Comparison of ENCODE assay signal across 8 mouse cellular contexts in the genomic region with DNA sequence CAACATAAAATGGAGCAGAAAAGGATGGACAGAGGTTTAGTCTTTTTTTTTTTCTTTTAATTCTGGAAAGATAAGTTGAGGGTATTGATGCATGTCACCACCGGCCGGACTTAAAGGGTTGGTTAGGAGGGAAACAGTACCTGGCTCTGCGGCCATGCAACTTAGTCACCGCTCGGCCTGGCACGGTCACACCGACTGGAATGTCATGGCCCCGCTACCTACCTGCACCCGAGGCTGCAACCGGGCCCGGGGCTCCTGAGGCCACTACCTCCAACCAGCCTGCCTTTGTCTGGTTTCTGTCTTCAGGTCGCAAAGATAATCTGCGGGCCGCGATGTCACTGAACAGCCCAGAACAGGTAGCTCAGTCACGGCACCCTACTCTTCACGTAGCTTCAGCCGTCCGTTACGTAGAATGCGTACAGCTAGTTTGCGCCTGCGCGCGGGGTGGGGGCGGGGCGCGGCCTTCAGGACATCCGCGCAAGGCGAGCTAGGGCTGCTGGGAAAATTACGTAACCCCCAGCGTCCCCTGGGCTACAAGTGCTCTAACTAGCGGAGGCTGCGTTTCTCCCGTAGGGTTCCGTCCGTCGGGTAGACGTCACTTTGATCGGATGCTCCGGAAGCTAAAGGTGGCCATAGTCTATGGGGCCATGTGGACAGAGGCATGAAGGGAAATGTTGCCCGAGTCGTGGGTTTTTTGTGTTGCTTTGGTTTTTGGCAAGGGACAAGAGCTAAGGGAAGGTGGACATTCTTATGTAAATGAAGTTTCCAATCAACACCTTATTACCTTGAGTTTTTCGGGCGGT. TPM values are rescaled to one million over a fixed set of nuclear protein-coding genes. Genes with fewer than 3 reads are reported as not detected.
DNase-seq lines count a peak whose midpoint lies in the region; ATAC-seq and TF ChIP-seq lines count a peak whose summit lies in the region.

TSS of gene Ccdc47 (minus strand) at position 418 of the 803 bp plus-strand sequence.

- peak; percentile 97 for ATAC-seq in forebrain, embryonic 14.5 days
- ATAC-seq in neural tube, embryonic 15.5 days (ENCODE audit: low FRiP score), result peak; percentile 99

- peak within 1 kb of the TSS; percentile 83 for H3K4me2 ChIP-seq in forebrain, embryonic 14.5 days (ENCODE audit: low read length)
- H3K4me2 ChIP-seq in neural tube, embryonic 15.5 days, result peak within 1 kb of the TSS; percentile 78

- peak within 1 kb of the TSS; percentile 96 for H3K9ac ChIP-seq in ES-E14 (ENCODE audit: insufficient read depth, low read depth, low read length, poor library complexity, severe bottlenecking)
- H3K9ac ChIP-seq in forebrain, embryonic 14.5 days (ENCODE audit: low read length), result peak within 1 kb of the TSS; percentile 96
- peak within 1 kb of the TSS; percentile 100 for H3K9ac ChIP-seq in neural tube, embryonic 15.5 days (replicated peaks)

- H3K9me3 ChIP-seq in ES-E14 (ENCODE audit: control insufficient read depth, insufficient read depth, low read depth, low read length), result no peaks in the 10 kb centered on the region
- no peaks in the 10 kb centered on the region for H3K9me3 ChIP-seq in forebrain, embryonic 14.5 days (replicated peaks; ENCODE audit: control insufficient read depth, low read length)
- H3K9me3 ChIP-seq in neural tube, embryonic 15.5 days (replicated peaks), result no peaks in the 10 kb centered on the region

- peaks cover 2 to 5% of the 10 kb centered on the region in 2 experiments; a peak in 3 of 4 replicates for H3K4me1 ChIP-seq in ES-E14 (ENCODE audit: control insufficient read depth in 2 of 2, insufficient read depth in 2 of 2, low read length in 2 of 2, poor library complexity in 1 of 2)
- H3K4me1 ChIP-seq in forebrain, embryonic 14.5 days (ENCODE audit: control insufficient read depth, insufficient read depth, low read length), result peaks cover 24% of the 10 kb centered on the region
- H3K4me1 ChIP-seq in neural tube, embryonic 15.5 days, result peaks cover 55% of the 10 kb centered on the region
- peaks cover 9% of the 10 kb centered on the region; the same call in 1 of the 2 replicates for H3K4me1 ChIP-seq in thymus, adult 2 months (replicated peaks; ENCODE audit: control insufficient read depth, insufficient read depth, low read length)

- H3K27me3 ChIP-seq in forebrain, embryonic 14.5 days (replicated peaks; ENCODE audit: control insufficient read depth, insufficient read depth, low read length), result no peaks in the 10 kb centered on the region
- H3K27me3 ChIP-seq in neural tube, embryonic 15.5 days (replicated peaks), result no peaks in the 10 kb centered on the region
- no peaks in the 10 kb centered on the region for H3K27me3 ChIP-seq in thymus, adult 2 months (ENCODE audit: control insufficient read depth, insufficient read depth, low read length)

- TF ChIP-seq POLR2A in thymus, adult 2 months (IDR thresholded peaks at IDR 0.05; ENCODE audit: control insufficient read depth, extremely low read depth, insufficient read depth, low read length, poor library complexity), result peak; percentile 82

- intact Hi-C loops in heart, postnatal 14 days (cut with DNase I), result loop anchor here (2.0 to 5.0 kb wide), 2 partner anchors 17 to 56 kb away; partner anchors contain the start of gene Smarcd2

- peak within 1 kb of the TSS; percentile 75 to 89 for H3K4me3 ChIP-seq in ES-E14 (ENCODE audit: insufficient read depth in 1 of 2, low read depth in 1 of 2, low read length in 2 of 2, poor library complexity in 1 of 2, severe bottlenecking in 1 of 2)
- peak within 1 kb of the TSS; percentile 99 for H3K4me3 ChIP-seq in forebrain, embryonic 14.5 days (ENCODE audit: low read depth, low read length)
- H3K4me3 ChIP-seq in neural tube, embryonic 15.5 days (replicated peaks), result peak within 1 kb of the TSS; percentile 99
- peak within 1 kb of the TSS; percentile 88 for H3K4me3 ChIP-seq in thymus, adult 2 months (ENCODE audit: control insufficient read depth, insufficient read depth, low read length)

- TF ChIP-seq CTCF in thymus, adult 2 months (IDR thresholded peaks at IDR 0.05; ENCODE audit: borderline replicate concordance, control insufficient read depth, extremely low read depth, insufficient read depth, low read length, poor library complexity), result 0 out of 2 replicates have a peak, but pooled peaks have one; percentile 35

- peak within 1 kb of the TSS; percentile 90 for H3K27ac ChIP-seq in ES-E14 (ENCODE audit: insufficient read depth, low read depth, low read length, poor library complexity, severe bottlenecking)
- peak within 1 kb of the TSS; percentile 95 for H3K27ac ChIP-seq in forebrain, embryonic 14.5 days (ENCODE audit: low read depth, low read length)
- peak within 1 kb of the TSS; percentile 99 for H3K27ac ChIP-seq in neural tube, embryonic 15.5 days (replicated peaks)
- H3K27ac ChIP-seq in thymus, adult 2 months (ENCODE audit: control insufficient read depth, insufficient read depth, low read length), result peak within 1 kb of the TSS; percentile 88

- WGBS in forebrain, embryonic 14.5 days, result under 1% methylated on average over 46 of the region's 46 CpGs
- under 1% methylated on average over 46 of the region's 46 CpGs for WGBS in neural tube, embryonic 15.5 days
- WGBS in thymus, adult 2 months, result under 1% methylated on average over 46 of the region's 46 CpGs

- DNase-seq in ES-E14 (ENCODE audit: low read depth, low spot score), result peak; percentile 95
- DNase-seq in cerebellum, adult 11 months, result peak; percentile 96
- DNase-seq in forebrain, embryonic 14.5 days (ENCODE audit: low spot score), result peak; percentile 100
- DNase-seq in heart, postnatal 14 days, result peak; percentile 91 to 92
- peak; percentile 97 for DNase-seq in layer of hippocampus, adult 11-12 months (ENCODE audit: low spot score)
- peak; percentile 98 for DNase-seq in lung, adult 18-20 months
- DNase-seq in thymus, adult 2 months, result peak; percentile 90

- in situ Hi-C loops in ES-E14 (cut with MboI; ENCODE audit: low sequenced_read_pairs in 2 of 2, unreplicated experiment in 2 of 2), result no loop called here

- peaks cover 8% of the 10 kb centered on the region for H3K36me3 ChIP-seq in ES-E14 (ENCODE audit: control insufficient read depth, insufficient read depth, low read length, poor library complexity, severe bottlenecking)
- H3K36me3 ChIP-seq in forebrain, embryonic 14.5 days (ENCODE audit: control insufficient read depth, insufficient read depth, low read length), result peaks cover 22% of the 10 kb centered on the region
- H3K36me3 ChIP-seq in neural tube, embryonic 15.5 days, result peaks cover 21% of the 10 kb centered on the region
- peaks cover 8% of the 10 kb centered on the region for H3K36me3 ChIP-seq in thymus, adult 2 months (ENCODE audit: control insufficient read depth, insufficient read depth, low read length)

TF ChIP-seq in ES-E14, 5 proteins besides CTCF, POLR2A, EP300 and RAD21:
- TF ChIP-seq ZC3H11A (IDR thresholded peaks at IDR 0.05; ENCODE audit: borderline replicate concordance, low read depth, low read length), result no peak
- no peak for TF ChIP-seq ZNF384 (IDR thresholded peaks at IDR 0.05; ENCODE audit: low read depth, low read length)
- TF ChIP-seq HCFC1 (IDR thresholded peaks at IDR 0.05; ENCODE audit: borderline replicate concordance, insufficient read depth, low read length), result no peak; the same call in none of the 2 replicates
- TF ChIP-seq MAFK (IDR thresholded peaks at IDR 0.05; ENCODE audit: insufficient read depth, low read depth, low read length), result no peak
- TF ChIP-seq CHD2 (IDR thresholded peaks at IDR 0.05; ENCODE audit: low read depth, low read length), result no peak

RNA-seq across cellular contexts. Expression of gene Ccdc47, which starts in this region (rescaled TPM):
- 82.3 and 91.2 TPM in 2 replicates for total RNA-seq in ES-E14 (2012; rRNA removed)
- polyA plus RNA-seq in forebrain, embryonic 14.5 days (2014; fragmentation: Nextera tagmentation; extraction: Ambion mirVana), result 71.0 and 80.1 TPM in 2 replicates
- 10 to 100 TPM; 74.4 to 76.0 TPM for total RNA-seq in heart, postnatal 14 days (2021)
- polyA plus RNA-seq in neural tube, embryonic 15.5 days (2015; fragmentation: Nextera tagmentation; extraction: Ambion mirVana), result 96.2 and 98.3 TPM in 2 replicates
- polyA plus RNA-seq in thymus, adult 2 months (2012; rRNA removed), result 15.5 and 16.9 TPM in 2 replicates

Comparison
In these comparisons a context has a peak if more than half of its experiments do, and no peak if none do; other contexts are left out.
1. Peak in every context shown above with its lines: DNase-seq, ATAC-seq, H3K4me3 ChIP-seq and H3K27ac ChIP-seq.